Mouse (Mus musculus) testis, adult 2 months (tissue): ENCODE data around the gene Ltbp4. TPM values are rescaled to one million over a fixed set of nuclear protein-coding genes. Genes with fewer than 3 reads are reported as not detected.

Experiments
- H3K27ac ChIP-seq: fragments of 200-500 bp; 2 replicates; pipeline ENCODE4 v1.5.1; 2012; ENCODE audit warnings: low read depth, low read length; ENCODE audit not compliant: control insufficient read depth, insufficient read depth
- H3K27me3 ChIP-seq: fragments of 200-500 bp; 2 replicates; pipeline ENCODE4 v1.6.1; 2012; ENCODE audit warnings: mild to moderate bottlenecking, low read length, moderate library complexity; ENCODE audit not compliant: control insufficient read depth, insufficient read depth
- H3K36me3 ChIP-seq: fragments of 200-500 bp; 2 replicates; pipeline ENCODE4 v1.6.1; 2012; ENCODE audit warnings: mild to moderate bottlenecking, low read length; ENCODE audit not compliant: control insufficient read depth, insufficient read depth
- H3K4me1 ChIP-seq: fragments of 200-500 bp; 2 replicates; pipeline ENCODE4 v1.6.1; 2012; ENCODE audit warnings: low read length; ENCODE audit not compliant: control insufficient read depth, insufficient read depth
- H3K4me3 ChIP-seq: fragments of 200-500 bp; 2 replicates; pipeline ENCODE4 v1.5.1; 2012; ENCODE audit warnings: low read depth, mild to moderate bottlenecking, low read length, moderate library complexity, mixed read lengths; ENCODE audit not compliant: control insufficient read depth
- CTCF ChIP-seq: fragments of 200-500 bp; IDR thresholded peaks from 2 replicates; pipeline ENCODE4 v1.5.1; 2012; ENCODE audit warnings: low read depth, mild to moderate bottlenecking, inconsistent platforms, low read length, moderate library complexity; ENCODE audit not compliant: control insufficient read depth, insufficient read depth, insufficient replicate concordance
- POLR2A ChIP-seq: fragments of 200-500 bp; IDR thresholded peaks from 2 replicates; pipeline ENCODE4 v1.6.1; 2012; ENCODE audit warnings: low read depth, mild to moderate bottlenecking, inconsistent platforms, low read length, moderate library complexity; ENCODE audit not compliant: control insufficient read depth
- polyA plus RNA-seq: library from polyadenylated mRNA; depleted of rRNA; stranded (reverse); fragments of >200 nt; gene quantifications from 2 replicates; pipeline ENCODE4 v1.2.3, GENCODE M21; 2012

The Ltbp4 gene
- polyA plus RNA-seq, 1 experiment: 26.1 TPM

DNA sequence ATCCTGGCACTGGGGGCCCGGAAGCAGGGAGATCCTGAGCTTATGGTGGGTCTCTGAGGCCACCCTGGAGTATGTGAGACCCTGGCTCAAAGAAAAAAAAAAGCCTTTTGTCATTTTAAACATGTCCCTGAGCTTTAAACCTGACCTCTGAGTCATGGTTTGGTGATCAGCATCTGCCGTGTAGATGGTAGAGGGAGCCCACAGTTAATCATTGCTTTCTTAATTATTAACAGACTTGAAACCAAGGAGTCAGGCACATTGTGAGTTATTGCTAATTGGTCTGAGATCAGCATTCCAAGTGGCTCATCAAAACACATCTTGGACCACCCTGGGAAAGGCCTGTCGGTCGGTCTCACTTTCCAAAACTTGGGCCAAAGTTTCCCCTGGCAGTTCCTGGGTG is 55.3 kb downstream of the Ltbp4 start:
- no peaks in the 10 kb centered on the region for H3K36me3 ChIP-seq
- peaks cover 16% of the 10 kb centered on the region for H3K4me1 ChIP-seq
- no peak overlapping the region for H3K4me3 ChIP-seq

GRCm38 (mm10) chr7:27281717-27282116 is 55.8 kb downstream of the Ltbp4 start:
- Histone ChIP-seq H3K27ac (no peak overlapping the region), H3K4me1 (peaks cover 16% of the 10 kb centered on the region), H3K27me3 (no peaks in the 10 kb centered on the region), H3K36me3 (no peaks in the 10 kb centered on the region), H3K4me3 (no peak overlapping the region)
- TF ChIP-seq CTCF: no peak

More for the DNA sequence above, 55.3 kb downstream of the Ltbp4 start:
- Histone ChIP-seq H3K27me3 (no peaks in the 10 kb centered on the region), H3K27ac (no peak overlapping the region)
- TF ChIP-seq POLR2A: no peak
- TF ChIP-seq CTCF: no peak

- TF ChIP-seq POLR2A: no peak
- no peak for TF ChIP-seq CTCF
- Histone ChIP-seq H3K27me3 (no peaks in the 10 kb centered on the region), H3K36me3 (no peaks in the 10 kb centered on the region)
Measured at GRCm38 (mm10) chr7:27277191-27277590, 60.3 kb downstream of the Ltbp4 start.

GRCm38 (mm10) chr7:27276021-27276420 is 61.5 kb downstream of the Ltbp4 start:
- Histone ChIP-seq H3K27me3 (no peaks in the 10 kb centered on the region), H3K36me3 (no peaks in the 10 kb centered on the region), H3K27ac (no peak overlapping the region), H3K4me3 (no peak overlapping the region), H3K4me1 (no peaks in the 10 kb centered on the region)
- TF ChIP-seq CTCF: no peak
- TF ChIP-seq POLR2A: no peak

More at GRCm38 (mm10) chr7:27277191-27277590, 60.3 kb downstream of the Ltbp4 start:
- Histone ChIP-seq H3K4me1 (no peaks in the 10 kb centered on the region; the same call in 1 of the 2 replicates), H3K4me3 (no peak overlapping the region), H3K27ac (no peak overlapping the region)

DNA sequence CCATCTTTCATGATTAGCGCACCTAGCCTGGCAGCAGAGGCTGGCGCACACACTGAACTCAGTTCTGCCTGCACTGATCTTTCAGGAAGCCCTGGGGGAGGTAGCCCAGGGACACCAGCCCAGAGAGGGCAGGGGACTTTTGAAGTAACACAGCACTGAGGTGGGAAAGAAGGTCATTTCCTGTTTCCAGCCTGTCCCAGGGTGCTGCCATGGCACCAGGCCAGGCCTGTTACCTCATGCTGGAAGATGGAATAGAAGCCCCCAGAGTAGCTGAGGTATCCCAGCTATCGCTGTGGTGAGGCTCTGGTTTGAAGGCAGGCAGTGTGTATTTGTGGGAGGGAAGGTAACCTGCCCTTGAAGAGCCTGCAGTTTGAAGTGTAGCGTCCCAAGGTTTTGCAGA is 62.6 kb downstream of the Ltbp4 start:
- H3K36me3 ChIP-seq: no peaks in the 10 kb centered on the region
- H3K4me1 ChIP-seq: no peaks in the 10 kb centered on the region
- H3K4me3 ChIP-seq: no peak overlapping the region
- H3K27me3 ChIP-seq: no peaks in the 10 kb centered on the region
- TF ChIP-seq CTCF (no peak), POLR2A (no peak)
- no peak overlapping the region for H3K27ac ChIP-seq

DNA sequence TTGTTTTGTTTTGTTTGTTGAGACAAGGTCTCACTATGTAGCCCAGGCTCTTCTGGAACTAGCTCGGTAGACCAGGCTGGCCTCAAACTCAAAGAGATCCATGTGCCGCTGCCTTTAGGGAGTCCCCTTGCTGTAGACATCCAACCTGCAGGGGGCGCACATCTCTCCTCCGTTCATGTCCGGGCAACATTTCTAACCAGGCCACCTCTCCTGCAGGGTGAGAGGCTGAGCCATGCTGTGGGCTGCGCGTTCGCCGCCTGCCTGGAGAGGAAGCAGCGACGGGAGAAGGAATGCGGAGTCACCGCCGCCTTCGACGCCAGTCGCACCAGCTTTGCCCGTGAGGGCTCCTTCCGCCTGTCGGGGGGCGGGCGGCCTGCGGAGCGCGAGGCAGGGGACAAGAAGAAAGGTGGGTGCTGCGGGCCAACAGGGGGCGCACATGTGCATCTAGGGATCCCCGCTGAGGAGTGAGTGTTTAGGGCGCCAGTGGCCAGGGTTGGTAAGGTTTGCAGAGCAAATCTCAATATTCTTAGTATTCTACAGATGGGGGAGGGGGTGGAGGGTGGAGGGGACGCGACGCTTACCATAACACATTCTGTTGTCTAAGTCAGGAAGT is 63.6 kb downstream of the Ltbp4 start:
- no peak overlapping the region for H3K27ac ChIP-seq
- H3K36me3 ChIP-seq: no peaks in the 10 kb centered on the region
- H3K27me3 ChIP-seq: no peaks in the 10 kb centered on the region
- TF ChIP-seq CTCF (peak; percentile 74), POLR2A (no peak)
- H3K4me1 ChIP-seq: no peaks in the 10 kb centered on the region
- H3K4me3 ChIP-seq: peak overlapping the region; percentile 18

- Histone ChIP-seq H3K27me3 (no peaks in the 10 kb centered on the region), H3K36me3 (no peaks in the 10 kb centered on the region), H3K4me3 (no peak overlapping the region), H3K4me1 (no peaks in the 10 kb centered on the region), H3K27ac (no peak overlapping the region)
- TF ChIP-seq CTCF (peak; percentile 30; the same call in 1 of the 2 replicates), POLR2A (no peak)
Measured at GRCm38 (mm10) chr7:27271423-27271822, 66.1 kb downstream of the Ltbp4 start.

DNA sequence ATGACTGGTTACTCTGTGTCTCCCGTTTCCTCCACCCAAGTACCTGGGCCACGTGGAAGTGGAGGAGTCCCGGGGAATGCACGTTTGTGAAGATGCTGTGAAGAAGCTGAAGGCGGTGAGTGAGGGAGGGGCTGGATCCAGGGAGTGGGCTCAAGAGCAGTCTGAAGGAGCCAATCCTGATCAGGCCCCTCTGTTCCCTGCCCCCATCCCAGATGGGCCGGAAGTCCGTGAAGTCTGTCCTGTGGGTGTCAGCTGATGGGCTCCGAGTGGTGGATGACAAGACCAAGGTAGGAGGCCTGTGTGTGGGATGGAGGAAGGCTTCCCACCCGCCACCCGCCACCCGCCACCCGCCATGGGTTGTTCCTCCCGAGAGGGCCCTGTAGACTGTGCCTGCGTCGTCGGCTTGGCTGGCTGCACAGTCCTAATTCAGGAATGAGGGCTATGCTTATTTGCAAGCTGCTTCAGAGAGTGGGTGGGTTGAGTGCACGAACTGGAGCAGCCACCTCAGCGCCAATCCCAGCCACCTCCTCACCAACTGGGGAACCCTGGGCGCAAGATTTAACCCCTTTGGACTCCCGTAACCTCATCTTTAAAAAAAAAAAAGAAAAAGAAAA is 70.9 kb downstream of the Ltbp4 start:
- Histone ChIP-seq H3K36me3 (no peaks in the 10 kb centered on the region), H3K4me3 (no peak overlapping the region), H3K4me1 (no peaks in the 10 kb centered on the region), H3K27me3 (no peaks in the 10 kb centered on the region), H3K27ac (no peak overlapping the region)
- no peak for TF ChIP-seq POLR2A
- no peak for TF ChIP-seq CTCF
